In the genomic region with DNA sequence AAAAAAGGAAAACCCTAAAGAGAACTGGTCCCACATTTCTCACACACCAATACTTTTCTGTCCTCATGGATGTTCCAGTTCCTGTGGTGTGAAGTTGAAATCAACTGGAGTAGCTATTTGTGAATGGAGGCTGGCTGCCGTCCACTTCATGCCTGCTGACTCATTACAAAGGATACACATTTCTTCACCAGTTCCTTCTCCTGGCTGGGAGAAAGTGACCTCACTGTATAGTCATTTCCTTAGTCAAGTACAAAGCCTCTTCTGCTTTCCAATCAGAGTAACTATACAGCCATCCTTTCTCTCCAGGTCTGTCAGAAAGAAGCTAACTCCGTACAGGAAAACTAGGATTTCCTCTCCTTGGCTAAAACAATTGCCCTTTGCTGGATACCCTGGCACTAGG, we compare ENCODE assay signal across 8 mouse cellular contexts. TPM values are rescaled to one million over a fixed set of nuclear protein-coding genes. Genes with fewer than 3 reads are reported as not detected.
A peak's percentile ranks its signal among the peaks of the same experiment; 100 is the strongest.
DNase-seq lines count a peak whose midpoint lies in the region; ATAC-seq and TF ChIP-seq lines count a peak whose summit lies in the region.

No protein-coding gene starts in this region.

- peak; percentile 50 for DNase-seq in layer of hippocampus, adult 9-11 months
- DNase-seq in layer of hippocampus, adult 9-10 months (ENCODE audit: low spot score): no peak
- DNase-seq in adrenal gland, postnatal 14 days: peak; percentile 69
- no peak for DNase-seq in liver, postnatal 0 days
- no peak for DNase-seq in hindbrain, embryonic 14.5 days (ENCODE audit: low spot score)
- no peak for DNase-seq in c-Kit-positive CD71-positive TER-119-positive erythroid progenitor cells, embryonic 14.5 days (ENCODE audit: low spot score)

- TF ChIP-seq EP300 in liver, postnatal 0 days (IDR thresholded peaks at IDR 0.05; ENCODE audit: low read depth): no peak

- H3K27me3 ChIP-seq in heart, embryonic 13.5 days (replicated peaks): no peaks in the 10 kb centered on the region
- no peaks in the 10 kb centered on the region for H3K27me3 ChIP-seq in liver, postnatal 0 days (ENCODE audit: insufficient read depth, low read length)
- H3K27me3 ChIP-seq in forebrain, embryonic 16.5 days (replicated peaks; ENCODE audit: control insufficient read depth, insufficient read depth, low read length): no peaks in the 10 kb centered on the region
- H3K27me3 ChIP-seq in hindbrain, embryonic 14.5 days (ENCODE audit: control insufficient read depth, insufficient read depth, low read length): no peaks in the 10 kb centered on the region

- WGBS in heart, embryonic 13.5 days: 31% methylated on average over 2 of the region's 2 CpGs
- 59% methylated on average over 2 of the region's 2 CpGs for WGBS in liver, postnatal 0 days (ENCODE audit: insufficient replicate concordance)
- 51% methylated on average over 2 of the region's 2 CpGs for WGBS in forebrain, embryonic 16.5 days
- WGBS in hindbrain, embryonic 14.5 days: 80% methylated on average over 2 of the region's 2 CpGs

- peak overlapping the region; percentile 81 for H3K27ac ChIP-seq in heart, embryonic 13.5 days (replicated peaks)
- no peak overlapping the region for H3K27ac ChIP-seq in liver, postnatal 0 days (ENCODE audit: low read depth)
- no peak overlapping the region for H3K27ac ChIP-seq in forebrain, embryonic 16.5 days (ENCODE audit: low read length)
- H3K27ac ChIP-seq in hindbrain, embryonic 14.5 days: no peak overlapping the region

- TF ChIP-seq CTCF in liver, postnatal 0 days (IDR thresholded peaks at IDR 0.05; ENCODE audit: low read depth): no peak

- H3K9ac ChIP-seq in heart, embryonic 13.5 days: 0 out of 2 replicates have a peak overlapping the region, but pooled peaks have one; percentile 3
- H3K9ac ChIP-seq in liver, postnatal 0 days (replicated peaks): no peak overlapping the region
- H3K9ac ChIP-seq in forebrain, embryonic 16.5 days (replicated peaks; ENCODE audit: low read depth, low read length): no peak overlapping the region
- no peak overlapping the region for H3K9ac ChIP-seq in hindbrain, embryonic 14.5 days

- no peak overlapping the region for H3K4me3 ChIP-seq in heart, embryonic 13.5 days
- no peak overlapping the region for H3K4me3 ChIP-seq in liver, postnatal 0 days (ENCODE audit: low read depth, low read length)
- H3K4me3 ChIP-seq in forebrain, embryonic 16.5 days (replicated peaks; ENCODE audit: low read length): no peak overlapping the region
- H3K4me3 ChIP-seq in hindbrain, embryonic 14.5 days (replicated peaks; ENCODE audit: low read length): no peak overlapping the region

- peaks cover 94% of the 10 kb centered on the region for H3K36me3 ChIP-seq in heart, embryonic 13.5 days
- H3K36me3 ChIP-seq in liver, postnatal 0 days (replicated peaks; ENCODE audit: insufficient read depth, low read length): peaks cover 65% of the 10 kb centered on the region
- peaks cover 53% of the 10 kb centered on the region for H3K36me3 ChIP-seq in forebrain, embryonic 16.5 days (ENCODE audit: control insufficient read depth, insufficient read depth)
- peaks cover 98% of the 10 kb centered on the region for H3K36me3 ChIP-seq in hindbrain, embryonic 14.5 days (replicated peaks; ENCODE audit: control insufficient read depth, insufficient read depth)

- H3K9me3 ChIP-seq in heart, embryonic 13.5 days: no peaks in the 10 kb centered on the region
- no peaks in the 10 kb centered on the region for H3K9me3 ChIP-seq in liver, postnatal 0 days (ENCODE audit: low read length)
- no peaks in the 10 kb centered on the region for H3K9me3 ChIP-seq in forebrain, embryonic 16.5 days (ENCODE audit: control insufficient read depth, low read length)
- no peaks in the 10 kb centered on the region for H3K9me3 ChIP-seq in hindbrain, embryonic 14.5 days (ENCODE audit: control insufficient read depth, low read length)

- peaks cover 38% of the 10 kb centered on the region for H3K4me1 ChIP-seq in heart, embryonic 13.5 days
- H3K4me1 ChIP-seq in liver, postnatal 0 days (ENCODE audit: insufficient read depth): no peaks in the 10 kb centered on the region
- no peaks in the 10 kb centered on the region for H3K4me1 ChIP-seq in forebrain, embryonic 16.5 days (replicated peaks; ENCODE audit: control insufficient read depth, insufficient read depth, low read length)
- H3K4me1 ChIP-seq in hindbrain, embryonic 14.5 days (replicated peaks; ENCODE audit: control insufficient read depth, insufficient read depth, low read length): no peaks in the 10 kb centered on the region

- peak; percentile 51; the same call in 1 of the 2 replicates for ATAC-seq in heart, embryonic 13.5 days (ENCODE audit: extremely low read depth, insufficient number of reproducible peaks, low FRiP score, low TSS enrichment)
- ATAC-seq in liver, postnatal 0 days: peak; percentile 58
- no peak for ATAC-seq in forebrain, embryonic 16.5 days
- no peak for ATAC-seq in hindbrain, embryonic 14.5 days (ENCODE audit: low FRiP score)

- H3K4me2 ChIP-seq in heart, embryonic 13.5 days: no peak overlapping the region
- H3K4me2 ChIP-seq in liver, postnatal 0 days (ENCODE audit: low read depth, low read length): no peak overlapping the region
- no peak overlapping the region for H3K4me2 ChIP-seq in forebrain, embryonic 16.5 days (ENCODE audit: low read length)
- H3K4me2 ChIP-seq in hindbrain, embryonic 14.5 days (replicated peaks): no peak overlapping the region

RNA-seq across cellular contexts. Expression of a gene that starts 19.3 kb away (rescaled TPM):
- total RNA-seq in adrenal gland, postnatal 14 days (2021): 72.6 and 73.7 TPM in 2 replicates
- polyA plus RNA-seq in heart, embryonic 13.5 days (2015; fragmentation: Nextera tagmentation; extraction: Ambion mirVana): 76.6 and 80.2 TPM in 2 replicates
- 10.2 and 12.1 TPM in 2 replicates for polyA plus RNA-seq in liver, postnatal 0 days (2015; fragmentation: Nextera tagmentation; extraction: Ambion mirVana)
- polyA plus RNA-seq in forebrain, embryonic 16.5 days (2015; fragmentation: Nextera tagmentation; extraction: Ambion mirVana): 143 and 153 TPM in 2 replicates
- polyA plus RNA-seq in hindbrain, embryonic 14.5 days (2014; fragmentation: Nextera tagmentation; extraction: Ambion mirVana): 115 and 118 TPM in 2 replicates

RNA-seq across cellular contexts. Expression of a gene that starts 35.9 kb away (rescaled TPM):
- total RNA-seq in adrenal gland, postnatal 14 days (2021): 8.7 and 10.6 TPM in 2 replicates
- 27.5 and 30.8 TPM in 2 replicates for polyA plus RNA-seq in heart, embryonic 13.5 days (2015; fragmentation: Nextera tagmentation; extraction: Ambion mirVana)
- 1.5 and 1.8 TPM in 2 replicates for polyA plus RNA-seq in liver, postnatal 0 days (2015; fragmentation: Nextera tagmentation; extraction: Ambion mirVana)
- 84.9 and 102 TPM in 2 replicates for polyA plus RNA-seq in forebrain, embryonic 16.5 days (2015; fragmentation: Nextera tagmentation; extraction: Ambion mirVana)
- polyA plus RNA-seq in hindbrain, embryonic 14.5 days (2014; fragmentation: Nextera tagmentation; extraction: Ambion mirVana): 65.6 and 79.8 TPM in 2 replicates

Comparison
In these comparisons a context has a peak if more than half of its experiments do, and no peak if none do; other contexts are left out.
1. DNase-seq: peak in layer of hippocampus, adult 9-11 months (single experiment) and adrenal gland, postnatal 14 days (single experiment); none in layer of hippocampus, adult 9-10 months (single experiment), liver, postnatal 0 days (single experiment), hindbrain, embryonic 14.5 days (single experiment) and c-Kit-positive CD71-positive TER-119-positive erythroid progenitor cells, embryonic 14.5 days (single experiment).
2. ATAC-seq: peak in heart, embryonic 13.5 days (single experiment) and liver, postnatal 0 days (single experiment); none in forebrain, embryonic 16.5 days (single experiment) and hindbrain, embryonic 14.5 days (single experiment).
3. RNA of a gene that starts 35.9 kb away (polyA plus RNA-seq): 84.9 to 102 TPM in forebrain, embryonic 16.5 days, 65.6 to 79.8 TPM in hindbrain, embryonic 14.5 days and 27.5 to 30.8 TPM in heart, embryonic 13.5 days; 1.5 to 1.8 TPM in liver, postnatal 0 days; every median in the first group is over 10 times any median in the second.